Mouse (Mus musculus) thymus, adult 2 months (tissue): ENCODE data around the gene Pank4. TPM values are rescaled to one million over a fixed set of nuclear protein-coding genes. Genes with fewer than 3 reads are reported as not detected.

Experiments
- DNase-seq: peaks from one replicate; pipeline ENCODE4 v3.0.0; 2021
- H3K27ac ChIP-seq: fragments of 200-500 bp; 2 replicates; pipeline ENCODE4 v1.5.1; 2012; ENCODE audit warnings: low read length, control low read depth; ENCODE audit not compliant: control insufficient read depth, insufficient read depth
- H3K27me3 ChIP-seq: fragments of 200-500 bp; 2 replicates; pipeline ENCODE4 v1.6.1; 2012; ENCODE audit warnings: mild to moderate bottlenecking, low read length, moderate library complexity, mixed read lengths; ENCODE audit not compliant: control insufficient read depth, insufficient read depth
- H3K36me3 ChIP-seq: fragments of 200-500 bp; 2 replicates; pipeline ENCODE4 v1.6.1; 2012; ENCODE audit warnings: mild to moderate bottlenecking, low read length, moderate library complexity; ENCODE audit not compliant: control insufficient read depth, insufficient read depth
- H3K4me1 ChIP-seq: fragments of 200-500 bp; replicated peaks from 2 replicates; pipeline ENCODE4 v1.6.1; 2012; ENCODE audit warnings: low read length; ENCODE audit not compliant: control insufficient read depth, insufficient read depth
- H3K4me3 ChIP-seq: fragments of 200-500 bp; 2 replicates; pipeline ENCODE4 v1.5.1; 2012; ENCODE audit warnings: mild to moderate bottlenecking, low read length, control low read depth, moderate library complexity; ENCODE audit not compliant: control insufficient read depth, insufficient read depth
- CTCF ChIP-seq: fragments of 200-500 bp; IDR thresholded peaks from 2 replicates; pipeline ENCODE4 v1.5.1; 2012; ENCODE audit warnings: mild to moderate bottlenecking, control low read depth, low read length, moderate library complexity, borderline replicate concordance; ENCODE audit not compliant: control insufficient read depth, poor library complexity, insufficient read depth; ENCODE audit errors: extremely low read depth
- POLR2A ChIP-seq: fragments of 200-500 bp; IDR thresholded peaks from 2 replicates; pipeline ENCODE4 v1.6.1; 2012; ENCODE audit warnings: mild to moderate bottlenecking, low read length, control low read depth, moderate library complexity; ENCODE audit not compliant: control insufficient read depth, poor library complexity, insufficient read depth; ENCODE audit errors: extremely low read depth
- WGBS: fragments of 180-500 bp; shearing (Covaris S2); methylation state at CpG from one replicate; pipeline ENCODE4 v1.1.7; 2018; 5-methylcytosine and 5-hydroxymethylcytosine counted together
- polyA plus RNA-seq: library from polyadenylated mRNA; depleted of rRNA; stranded (reverse); fragments of >200 nt; gene quantifications from 2 replicates; pipeline ENCODE4 v1.2.3, GENCODE M21; 2012

The Pank4 gene
- polyA plus RNA-seq, 1 experiment, result 155 TPM

DNA sequence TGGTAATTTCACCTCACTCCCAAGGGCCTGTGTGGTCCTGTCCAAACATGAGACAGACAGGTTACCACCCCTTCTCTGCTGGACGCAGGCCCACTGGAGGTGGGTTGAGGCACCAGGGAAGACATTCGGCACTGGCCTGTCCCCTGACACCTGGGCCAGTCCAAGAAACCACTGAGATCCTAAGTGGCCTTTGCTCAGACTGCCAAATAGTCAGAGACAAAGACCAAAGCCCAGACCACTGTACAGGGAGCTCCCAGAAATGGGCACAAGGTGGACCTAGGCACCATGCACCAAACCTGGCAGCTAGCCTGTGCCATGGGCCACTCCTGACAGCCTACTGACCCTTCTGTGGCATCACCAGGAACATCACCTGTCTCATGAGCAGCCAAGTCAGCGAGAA lies 45.3 kb downstream of the Pank4 start:
- Histone ChIP-seq H3K4me1 (no peaks in the 10 kb centered on the region), H3K27me3 (no peaks in the 10 kb centered on the region), H3K27ac (no peak overlapping the region), H3K4me3 (no peak overlapping the region), H3K36me3 (no peaks in the 10 kb centered on the region)
- no peak for DNase-seq
- 91% methylated on average over 3 of the region's 3 CpGs for WGBS
- TF ChIP-seq CTCF (no peak), POLR2A (no peak)

GRCm38 (mm10) chr4:155010870-155011269 lies 46.9 kb downstream of the Pank4 start:
- Histone ChIP-seq H3K36me3 (no peaks in the 10 kb centered on the region), H3K4me1 (no peaks in the 10 kb centered on the region), H3K27me3 (no peaks in the 10 kb centered on the region), H3K27ac (no peak overlapping the region), H3K4me3 (no peak overlapping the region)
- no peak for DNase-seq
- TF ChIP-seq CTCF, result no peak
- no peak for TF ChIP-seq POLR2A
- 90% methylated on average over 5 of the region's 5 CpGs for WGBS

GRCm38 (mm10) chr4:155011312-155012025 lies 47.5 kb downstream of the Pank4 start:
- Histone ChIP-seq H3K4me3 (no peak overlapping the region), H3K4me1 (no peaks in the 10 kb centered on the region), H3K36me3 (no peaks in the 10 kb centered on the region), H3K27me3 (no peaks in the 10 kb centered on the region), H3K27ac (no peak overlapping the region)
- 87% methylated on average over 8 of the region's 8 CpGs for WGBS
- no peak for DNase-seq
- no peak for TF ChIP-seq CTCF
- no peak for TF ChIP-seq POLR2A

DNA sequence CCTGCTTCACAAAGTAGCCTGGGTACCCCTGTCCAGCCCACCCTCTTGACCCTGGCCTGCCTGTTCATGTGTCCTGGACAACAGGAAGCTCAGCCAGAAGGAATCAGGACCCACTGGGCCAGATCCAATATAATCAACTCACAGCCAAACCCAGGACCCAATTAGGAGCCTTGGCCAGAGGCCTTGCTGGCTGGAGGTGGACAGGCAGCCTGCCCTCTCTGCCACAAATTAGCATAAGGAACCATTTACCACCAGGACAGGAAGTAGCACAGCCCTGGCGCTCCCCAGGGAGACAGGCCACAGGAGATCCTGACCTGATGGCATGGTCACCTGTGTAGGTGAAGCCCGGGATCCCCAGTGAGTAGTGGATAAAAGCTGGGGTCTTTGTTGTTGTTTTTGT lies 48.2 kb downstream of the Pank4 start:
- Histone ChIP-seq H3K4me3 (no peak overlapping the region), H3K4me1 (no peaks in the 10 kb centered on the region), H3K27me3 (no peaks in the 10 kb centered on the region), H3K27ac (no peak overlapping the region), H3K36me3 (no peaks in the 10 kb centered on the region)
- no peak for TF ChIP-seq POLR2A
- no peak for TF ChIP-seq CTCF
- 71% methylated on average over 2 of the region's 2 CpGs for WGBS
- DNase-seq, result no peak

DNA sequence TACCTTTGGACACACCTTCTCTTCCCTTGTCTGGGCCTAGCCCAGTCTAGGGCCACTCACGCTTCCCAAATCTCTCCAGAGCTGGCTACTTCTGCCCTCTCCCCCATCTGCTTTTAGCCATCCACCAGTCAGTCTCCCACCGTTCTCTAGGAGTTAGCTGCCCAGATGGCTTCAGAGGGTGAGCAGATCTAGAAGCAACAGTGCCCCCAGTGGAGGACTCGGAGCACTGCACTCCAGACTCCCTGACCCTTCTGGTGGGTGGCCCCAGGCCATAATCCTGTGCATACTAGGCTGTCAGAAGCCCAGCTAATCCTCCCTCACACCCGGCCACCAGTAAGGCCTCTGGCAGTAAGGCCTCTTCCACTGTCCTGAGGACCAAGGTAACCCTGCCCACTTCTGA lies 48.9 kb downstream of the Pank4 start:
- WGBS, result 8% methylated on average over 4 of the region's 4 CpGs
- peak; percentile 67 for DNase-seq
- no peaks in the 10 kb centered on the region for H3K27me3 ChIP-seq

GRCm38 (mm10) chr4:155014244-155014643 lies 50.3 kb downstream of the Pank4 start:
- Histone ChIP-seq H3K27ac (no peak overlapping the region), H3K4me1 (0 out of 2 replicates have a peak, but pooled peaks cover 2% of the 10 kb centered on the region), H3K27me3 (no peaks in the 10 kb centered on the region), H3K36me3 (no peaks in the 10 kb centered on the region), H3K4me3 (no peak overlapping the region)
- TF ChIP-seq CTCF (no peak), POLR2A (no peak)
- 81% methylated on average over 14 of the region's 14 CpGs for WGBS
- DNase-seq, result no peak

More for the DNA sequence above, 48.9 kb downstream of the Pank4 start:
- no peak overlapping the region for H3K27ac ChIP-seq
- no peaks in the 10 kb centered on the region for H3K4me1 ChIP-seq
- no peaks in the 10 kb centered on the region for H3K36me3 ChIP-seq
- no peak for TF ChIP-seq POLR2A
- peak; percentile 86; the same call in 1 of the 2 replicates for TF ChIP-seq CTCF
- no peak overlapping the region for H3K4me3 ChIP-seq
